Mouse (Mus musculus) macrophage (primary cell): Measurements from ENCODE around the gene Serpinb12. TPM values are rescaled to one million over a fixed set of nuclear protein-coding genes. Genes with fewer than 3 reads are reported as not detected.
"Not testable (repeated sequence)": the region's sequence is repeated elsewhere in the genome, so short reads cannot be mapped to it uniquely, and the experiment has no call there.

Source experiments
- H3K27ac ChIP-seq: fragments of 350-480 bp; formaldehyde crosslinking; 2 replicates; pipeline ENCODE4 v1.9.0; 2021
- H3K36me3 ChIP-seq: fragments of 350-480 bp; formaldehyde crosslinking; 2 replicates; pipeline ENCODE4 v1.9.0; 2021; ENCODE audit errors: inconsistent target
- H3K4me3 ChIP-seq: fragments of 350-480 bp; formaldehyde crosslinking; 2 replicates; pipeline ENCODE4 v1.9.0; 2021; ENCODE audit errors: inconsistent target
- H3K79me2 ChIP-seq: fragments of 350-480 bp; formaldehyde crosslinking; 2 replicates; pipeline ENCODE4 v1.9.0; 2021; ENCODE audit errors: inconsistent target
- WGBS: methylation state at CpG from one replicate; pipeline ENCODE4 v1.1.7; 2026; ENCODE audit warnings: inconsistent platforms; ENCODE audit not compliant: missing documents; 5-methylcytosine and 5-hydroxymethylcytosine counted together
- polyA plus RNA-seq: library from polyadenylated mRNA; stranded (reverse); fragments of 250-400 nt; gene quantifications from 3 replicates; pipeline ENCODE4 v1.2.4, GENCODE M21; 2018; ENCODE audit warnings: inconsistent platforms
- total RNA-seq, 78 experiments: library from RNA; depleted of rRNA; stranded (reverse); fragments of 250-400 nt; gene quantifications; 1 replicate in 9 of 78; 2 replicates in 24 of 78; 3 replicates in 43 of 78; 4 replicates in 2 of 78; pipeline ENCODE4 v1.2.4; 2018; ENCODE audit warnings: inconsistent platforms in 56 of 78

The Serpinb12 gene
- not detected for total RNA-seq (2018; cell fraction: chromatin; rRNA removed)
- under 1 TPM in 9 of 26 experiments, not detected in 17; 0.09 to 0.29 (median 0.10) TPM for total RNA-seq (2018; cell fraction: cytosol; rRNA removed)
- total RNA-seq (2018; cell fraction: nucleus; rRNA removed) = under 1 TPM in 1 of 26 experiments, not detected in 25; 0.49 TPM
- 0.10 to 0.56 TPM in 2 of 3 replicates, not detected in the other for polyA plus RNA-seq

DNA sequence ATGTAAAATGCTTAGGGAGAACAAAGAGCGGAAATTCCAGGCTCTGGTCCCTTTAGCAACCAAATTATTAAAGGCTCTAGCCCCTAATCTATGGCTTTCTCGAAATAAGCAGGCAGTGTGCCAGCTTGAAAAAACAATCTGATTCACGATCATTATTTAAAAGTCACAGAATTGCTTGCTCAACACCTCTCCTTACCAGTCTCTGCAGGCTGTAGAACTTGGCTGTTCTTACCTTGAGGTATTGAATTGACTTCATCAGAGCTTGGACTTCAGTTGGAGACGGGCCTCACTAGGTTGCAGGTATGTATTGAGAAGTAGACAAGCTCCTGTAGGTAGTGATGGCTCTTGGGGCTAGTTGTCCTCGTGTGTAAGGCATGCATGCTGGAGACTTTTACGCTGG, at the start of gene Serpinb12:
TSS of gene Serpinb12 (plus strand) at position 185 of the 400 bp plus-strand sequence.
- Histone ChIP-seq H3K27ac (peak within 1 kb of the TSS; percentile 71), H3K79me2 (no peaks in the 10 kb centered on the region), H3K4me3 (no peak within 1 kb of the TSS), H3K36me3 (no peaks in the 10 kb centered on the region)
- 92% methylated on average over 5 of the region's 6 CpGs for WGBS

DNA sequence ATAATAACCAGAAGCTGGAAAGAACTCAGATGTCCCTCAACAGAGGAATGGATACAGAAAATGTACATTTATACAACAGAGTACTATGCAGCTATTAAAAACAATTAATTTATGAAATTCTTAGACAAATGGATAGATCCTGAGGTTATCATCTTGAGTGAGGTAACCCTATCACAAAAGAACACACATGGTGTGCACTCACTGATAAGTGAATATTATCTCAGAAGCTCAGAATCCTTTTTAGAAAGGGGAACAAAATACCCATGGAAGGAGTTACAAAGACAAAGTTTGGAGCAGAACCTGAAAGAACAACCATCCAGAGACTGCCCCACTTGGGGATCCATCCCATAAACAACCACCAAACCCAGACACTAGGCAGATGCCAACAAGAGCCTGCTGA, 39.1 kb upstream of the Serpinb12 start:
- H3K4me3 ChIP-seq, H3K79me2 ChIP-seq, H3K36me3 ChIP-seq, H3K27ac ChIP-seq: not testable (repeated sequence)

DNA sequence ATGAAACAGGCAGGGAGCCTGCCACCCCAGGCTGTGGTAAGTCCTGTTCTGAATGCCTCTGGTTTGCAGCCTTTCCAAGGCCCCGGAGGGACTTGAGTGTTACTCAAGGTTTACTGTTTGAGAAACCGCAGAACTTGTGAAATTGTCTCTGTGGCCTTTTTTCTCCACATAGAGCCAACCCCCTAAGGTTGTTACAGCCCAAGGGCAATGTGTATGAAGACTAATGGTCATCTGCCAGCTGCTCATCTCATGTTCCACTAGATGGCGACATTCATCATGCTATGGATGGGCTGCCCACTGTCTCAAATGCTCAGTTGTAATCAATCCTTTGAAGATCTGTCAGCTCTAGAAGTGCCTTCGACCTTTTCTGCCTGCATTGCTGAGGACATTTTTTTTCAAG, 32.8 kb upstream of the Serpinb12 start:
- Histone ChIP-seq H3K79me2 (no peaks in the 10 kb centered on the region), H3K36me3 (no peaks in the 10 kb centered on the region), H3K27ac (no peak overlapping the region), H3K4me3 (no peak overlapping the region)
- 8% methylated on average over 4 of the region's 4 CpGs for WGBS

DNA sequence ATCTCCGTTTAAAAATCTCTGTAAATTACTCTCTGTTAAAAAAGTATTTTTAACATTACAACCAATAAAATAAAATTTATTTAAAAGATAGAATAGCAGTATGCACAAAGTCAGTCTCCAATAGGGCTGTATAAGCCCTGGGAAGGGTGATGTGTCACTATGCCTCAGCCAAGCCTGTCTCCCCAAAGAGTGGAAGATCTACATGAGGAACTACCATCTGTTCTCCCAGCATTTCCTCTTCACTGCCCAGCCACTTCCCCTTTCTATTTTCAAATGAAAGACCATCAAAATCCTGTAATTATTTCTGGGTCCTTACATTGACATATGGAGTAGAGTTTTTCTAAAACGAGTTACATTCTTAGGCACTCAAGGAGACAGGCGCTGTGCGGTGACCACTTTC, 2.3 kb upstream of the Serpinb12 start:
- 4% methylated on average over 4 of the region's 4 CpGs for WGBS
- Histone ChIP-seq H3K27ac (peak overlapping the region; percentile 91), H3K4me3 (no peak overlapping the region), H3K36me3 (no peaks in the 10 kb centered on the region), H3K79me2 (no peaks in the 10 kb centered on the region)

DNA sequence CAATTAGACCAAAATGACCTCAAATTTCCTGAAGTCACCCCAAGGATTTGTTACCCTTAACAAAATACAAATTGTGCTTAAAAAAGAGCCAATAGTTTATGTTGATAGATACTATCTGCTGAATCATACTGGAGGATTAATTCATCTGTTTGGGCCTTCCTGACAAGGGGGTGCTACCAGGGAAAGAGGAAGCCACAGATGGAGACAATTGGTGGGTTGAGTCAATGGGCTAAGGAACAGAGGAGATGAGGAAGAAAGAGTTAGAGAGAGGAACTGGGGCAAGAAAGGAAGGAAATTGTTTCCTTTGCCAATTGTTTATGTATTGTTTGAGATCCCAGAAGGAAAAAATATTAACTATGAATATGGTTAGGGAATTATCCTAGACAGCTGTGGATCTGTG, 591 bp upstream of the Serpinb12 start:
- H3K4me3 ChIP-seq = no peak overlapping the region
- H3K79me2 ChIP-seq = no peaks in the 10 kb centered on the region
- H3K27ac ChIP-seq = peak overlapping the region; percentile 71
- H3K36me3 ChIP-seq = no peaks in the 10 kb centered on the region

DNA sequence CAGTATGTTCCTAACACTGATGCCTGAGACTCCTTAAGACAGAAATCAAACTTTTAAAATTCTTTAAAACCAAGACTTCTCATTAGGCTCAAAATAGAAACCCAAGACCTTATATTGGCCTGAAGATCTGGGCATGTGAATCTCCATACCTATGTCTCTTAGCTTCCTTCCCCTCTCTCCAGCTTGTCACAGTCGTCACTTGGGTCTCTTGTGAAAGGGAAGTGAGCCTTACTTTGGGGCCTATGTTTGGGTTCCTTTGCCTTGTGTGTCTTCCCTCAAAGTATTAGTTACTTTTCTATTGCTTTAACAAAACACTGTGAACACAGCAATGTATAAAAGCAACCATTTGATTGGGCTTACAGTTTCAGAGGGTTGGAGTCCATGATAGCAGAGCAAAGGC, 13.0 kb downstream of the Serpinb12 start:
- WGBS = 42% methylated on average over 1 of the region's 1 CpGs
- Histone ChIP-seq H3K36me3 (no peaks in the 10 kb centered on the region), H3K27ac (no peak overlapping the region), H3K4me3 (no peak overlapping the region), H3K79me2 (no peaks in the 10 kb centered on the region)

DNA sequence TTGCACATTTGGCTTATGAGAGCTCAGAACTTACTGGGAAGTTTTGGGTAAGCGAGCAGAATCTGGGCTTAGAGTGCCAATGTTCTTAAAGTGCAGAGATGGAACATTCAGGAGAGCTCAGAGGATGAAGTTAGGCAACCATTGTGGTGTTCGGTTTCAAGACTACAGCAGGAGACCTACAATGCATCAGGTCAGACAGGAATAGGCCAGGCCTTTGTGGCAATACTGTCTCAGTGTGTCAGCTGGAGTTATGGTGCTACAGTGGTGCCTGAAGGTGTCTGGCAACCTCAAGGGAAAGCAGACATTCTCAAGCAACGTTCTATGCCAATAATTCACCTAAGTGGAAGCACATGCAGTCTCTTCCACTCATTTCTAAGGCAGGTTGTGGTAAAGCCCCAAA, 25.7 kb downstream of the Serpinb12 start:
- H3K36me3 ChIP-seq = no peaks in the 10 kb centered on the region
- no peak overlapping the region for H3K27ac ChIP-seq
- H3K4me3 ChIP-seq = no peak overlapping the region
- WGBS = 79% methylated on average over 3 of the region's 3 CpGs
- no peaks in the 10 kb centered on the region for H3K79me2 ChIP-seq

DNA sequence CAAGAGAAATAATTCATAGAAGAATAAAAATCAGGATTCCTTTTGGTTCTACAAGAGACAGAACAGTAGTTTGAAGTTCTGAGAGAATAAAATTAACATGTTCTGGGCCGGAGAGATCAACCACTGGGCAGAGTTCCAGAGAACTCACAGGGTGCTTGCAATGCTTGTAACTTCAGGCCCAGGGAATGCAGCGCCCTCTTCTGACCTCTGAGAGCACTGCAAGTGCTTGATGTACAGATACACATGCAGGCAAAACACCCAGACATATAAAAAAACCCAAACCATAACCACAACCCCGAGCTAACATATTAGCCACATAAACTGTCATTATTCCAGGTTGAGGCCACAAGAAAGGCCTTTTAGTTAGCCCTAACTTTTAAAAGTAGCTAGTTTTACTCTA, 26.8 kb downstream of the Serpinb12 start:
- Histone ChIP-seq H3K79me2 (no peaks in the 10 kb centered on the region), H3K4me3 (no peak overlapping the region), H3K27ac (no peak overlapping the region), H3K36me3 (no peaks in the 10 kb centered on the region)
- WGBS = 11% methylated on average over 3 of the region's 3 CpGs

DNA sequence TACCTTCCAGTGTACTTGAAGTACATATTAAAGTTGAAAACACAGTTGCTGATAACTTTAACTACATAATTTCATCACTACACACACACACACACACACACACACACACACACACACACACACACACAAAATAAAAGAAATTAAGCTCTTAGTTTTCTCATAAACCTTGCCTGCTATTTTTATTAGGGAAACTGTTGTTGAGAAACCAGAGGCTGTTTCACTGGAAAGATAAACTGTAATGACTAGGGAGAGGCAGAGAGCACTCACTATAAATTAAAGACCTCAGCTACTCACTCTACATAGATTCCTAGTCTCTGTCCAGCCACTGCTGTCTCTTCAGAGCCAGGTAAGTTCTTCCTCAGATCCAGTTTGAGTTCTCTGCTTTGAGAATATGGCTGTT, 46.4 kb downstream of the Serpinb12 start, which contains the start of gene Serpinb13:
TSS of gene Serpinb13 (plus strand) at position 301 of the 400 bp plus-strand sequence.
- Histone ChIP-seq H3K79me2 (no peaks in the 10 kb centered on the region), H3K27ac (no peak within 1 kb of the TSS), H3K4me3 (no peak within 1 kb of the TSS), H3K36me3 (no peaks in the 10 kb centered on the region)

DNA sequence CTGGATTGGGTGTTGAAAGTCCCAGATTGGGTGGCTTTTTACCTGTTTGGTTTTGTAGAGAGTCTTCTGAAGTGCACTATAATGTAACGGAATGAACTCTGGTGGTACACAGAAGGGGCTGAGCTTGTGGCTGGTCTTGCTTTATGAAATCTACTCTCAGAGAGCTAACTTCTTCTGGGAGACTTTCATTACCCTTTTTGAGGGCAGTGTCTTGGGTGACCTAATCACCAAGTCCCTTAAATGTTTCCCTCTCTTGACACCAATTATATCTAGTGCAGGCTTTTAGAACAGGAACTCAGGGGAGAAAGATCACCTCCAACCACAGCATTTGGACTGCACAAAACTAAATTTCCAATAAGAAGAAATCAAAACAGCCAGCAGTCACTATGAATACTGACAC, 48.8 kb downstream of the Serpinb12 start:
- H3K4me3 ChIP-seq = no peak overlapping the region
- no peaks in the 10 kb centered on the region for H3K79me2 ChIP-seq
- no peaks in the 10 kb centered on the region for H3K36me3 ChIP-seq
- no peak overlapping the region for H3K27ac ChIP-seq
- WGBS = 57% methylated on average over 1 of the region's 1 CpGs

DNA sequence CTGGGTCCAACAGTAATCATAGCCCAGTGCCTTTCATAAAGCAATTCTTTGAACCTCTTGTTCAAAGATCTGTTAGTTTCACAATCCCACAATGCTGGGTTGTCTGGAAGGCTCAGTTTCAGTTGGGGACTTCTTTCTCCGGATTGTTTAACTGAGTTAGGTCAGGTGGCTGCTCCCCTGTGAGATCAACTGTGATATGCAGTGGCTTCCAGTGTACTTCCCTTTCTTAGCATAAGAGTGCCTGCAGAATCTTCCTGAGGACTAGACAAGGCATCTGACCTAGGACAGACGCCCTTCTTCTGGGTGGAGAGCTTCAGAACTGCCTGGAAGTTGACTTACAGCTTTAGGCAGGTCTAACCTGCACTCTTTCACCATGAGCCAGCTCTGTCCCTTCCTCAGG, 49.6 kb downstream of the Serpinb12 start:
- no peaks in the 10 kb centered on the region for H3K79me2 ChIP-seq
- H3K4me3 ChIP-seq = no peak overlapping the region
- 12% methylated on average over 2 of the region's 2 CpGs for WGBS
- no peak overlapping the region for H3K27ac ChIP-seq
- H3K36me3 ChIP-seq = no peaks in the 10 kb centered on the region

DNA sequence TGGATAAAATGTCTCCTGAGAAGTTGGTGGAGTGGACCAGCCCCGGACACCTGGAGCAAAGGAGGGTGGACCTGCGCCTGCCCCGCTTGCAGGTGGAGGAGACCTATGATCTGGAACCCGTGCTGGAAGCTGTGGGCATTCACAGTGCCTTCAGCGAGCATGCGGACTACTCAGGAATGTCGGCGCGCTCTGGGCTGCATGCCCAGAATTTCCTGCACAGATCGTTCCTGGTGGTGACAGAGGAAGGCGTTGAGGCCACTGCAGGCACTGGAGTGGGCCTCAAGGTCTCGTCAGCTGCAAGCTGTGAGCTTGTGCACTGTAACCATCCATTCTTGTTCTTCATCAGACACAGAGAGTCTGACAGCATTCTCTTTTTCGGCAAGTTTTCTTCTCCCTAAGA, 66.2 kb downstream of the Serpinb12 start:
- no peak overlapping the region for H3K27ac ChIP-seq
- H3K36me3 ChIP-seq = no peaks in the 10 kb centered on the region
- no peaks in the 10 kb centered on the region for H3K79me2 ChIP-seq
- H3K4me3 ChIP-seq = no peak overlapping the region
- 80% methylated on average over 13 of the region's 13 CpGs for WGBS

DNA sequence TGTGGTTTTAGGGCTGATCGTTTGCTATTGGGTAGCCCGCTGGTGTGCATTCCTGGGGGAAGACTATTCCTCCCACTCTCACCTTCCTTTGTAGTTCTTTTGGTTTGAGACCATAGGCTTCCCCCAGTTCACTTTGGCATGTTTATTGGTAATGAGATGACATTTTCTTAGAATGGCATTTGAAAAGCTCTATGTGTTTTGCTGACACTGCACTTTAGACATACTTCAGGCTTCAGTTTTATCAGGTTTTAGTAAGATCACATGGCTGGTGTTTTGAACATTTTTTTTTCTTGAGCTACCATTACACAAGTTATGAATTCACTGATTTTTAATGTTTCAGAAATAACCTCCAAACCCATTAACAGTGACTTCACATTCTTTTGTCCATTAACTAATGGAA, 67.5 kb downstream of the Serpinb12 start:
- no peak overlapping the region for H3K27ac ChIP-seq

DNA sequence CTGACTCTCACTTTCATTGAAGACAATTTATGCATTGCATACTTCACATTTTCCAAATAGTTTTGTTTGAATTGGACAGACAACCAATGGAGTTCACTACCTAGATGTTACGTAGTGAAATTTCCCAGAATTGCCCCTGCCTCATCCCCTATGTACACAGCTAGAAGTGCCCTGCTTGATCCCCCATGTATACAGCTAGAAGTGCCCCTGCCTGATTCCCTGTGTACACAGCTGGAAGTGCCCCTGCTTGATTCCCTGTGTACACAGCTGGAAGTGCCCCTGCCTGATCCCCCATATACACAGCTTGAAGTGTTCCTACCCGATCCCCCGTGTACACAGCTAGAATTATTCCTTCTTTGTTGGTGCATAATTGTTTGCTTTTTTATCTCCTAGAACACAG, 72.1 kb downstream of the Serpinb12 start:
- H3K36me3 ChIP-seq = no peaks in the 10 kb centered on the region
- no peaks in the 10 kb centered on the region for H3K79me2 ChIP-seq
- H3K27ac ChIP-seq = no peak overlapping the region
- WGBS = 85% methylated on average over 3 of the region's 3 CpGs
- H3K4me3 ChIP-seq = no peak overlapping the region

More for the DNA sequence above, 67.5 kb downstream of the Serpinb12 start:
- no peak overlapping the region for H3K4me3 ChIP-seq
- no peaks in the 10 kb centered on the region for H3K79me2 ChIP-seq
- WGBS = 92% methylated on average over 2 of the region's 2 CpGs
- H3K36me3 ChIP-seq = no peaks in the 10 kb centered on the region
